Mouse (Mus musculus) liver, adult 2 months (tissue): Measurements from ENCODE around the gene Prss2.

Experiments used
- CTCF ChIP-seq: fragments of 200-500 bp; IDR thresholded peaks from 2 replicates; pipeline ENCODE4 v1.5.1; 2011; ENCODE audit warnings: low read depth, low read length, control low read depth
- POLR2A ChIP-seq: fragments of 200-500 bp; IDR thresholded peaks from 2 replicates; pipeline ENCODE4 v1.6.1; 2011; ENCODE audit warnings: low read length, control low read depth; ENCODE audit not compliant: insufficient read depth; ENCODE audit errors: extremely low read depth

GRCm38 (mm10) chr6:41537376-41537775 lies 15.8 kb downstream of the Prss2 start:
- TF ChIP-seq POLR2A (no peak), CTCF (no peak)
